Mouse (Mus musculus): ENCODE data around the gene Mtcl1.

The Mtcl1 gene

GRCm38 (mm10) chr17:66407833-66408232, 41.7 kb downstream of the Mtcl1 start:
- no peak for DNase-seq (ENCODE audit: low read depth)

DNA sequence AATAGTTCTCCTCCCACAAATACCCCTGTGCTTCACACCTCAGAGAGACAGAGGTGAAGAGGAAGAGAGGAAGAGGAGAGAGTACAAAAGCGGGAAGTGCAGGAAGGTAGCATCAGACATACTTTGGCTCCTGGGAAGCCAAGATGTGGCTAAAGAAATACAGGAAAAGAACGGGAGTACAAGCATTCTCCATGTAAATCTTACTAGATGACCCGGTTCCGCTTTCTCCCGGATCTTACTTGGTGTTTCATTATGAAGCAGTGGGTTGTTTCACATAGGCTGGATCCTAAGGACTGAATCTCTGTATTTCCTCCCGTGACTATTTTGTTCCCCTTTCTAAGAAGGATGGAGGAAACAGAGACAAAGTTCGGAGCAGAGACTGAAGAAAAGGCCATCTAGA, 43.9 kb downstream of the Mtcl1 start:
- no peak for DNase-seq (ENCODE audit: low read depth)

- DNase-seq (ENCODE audit: low read depth): no peak
Measured at GRCm38 (mm10) chr17:66404883-66405590, 44.5 kb downstream of the Mtcl1 start.

DNA sequence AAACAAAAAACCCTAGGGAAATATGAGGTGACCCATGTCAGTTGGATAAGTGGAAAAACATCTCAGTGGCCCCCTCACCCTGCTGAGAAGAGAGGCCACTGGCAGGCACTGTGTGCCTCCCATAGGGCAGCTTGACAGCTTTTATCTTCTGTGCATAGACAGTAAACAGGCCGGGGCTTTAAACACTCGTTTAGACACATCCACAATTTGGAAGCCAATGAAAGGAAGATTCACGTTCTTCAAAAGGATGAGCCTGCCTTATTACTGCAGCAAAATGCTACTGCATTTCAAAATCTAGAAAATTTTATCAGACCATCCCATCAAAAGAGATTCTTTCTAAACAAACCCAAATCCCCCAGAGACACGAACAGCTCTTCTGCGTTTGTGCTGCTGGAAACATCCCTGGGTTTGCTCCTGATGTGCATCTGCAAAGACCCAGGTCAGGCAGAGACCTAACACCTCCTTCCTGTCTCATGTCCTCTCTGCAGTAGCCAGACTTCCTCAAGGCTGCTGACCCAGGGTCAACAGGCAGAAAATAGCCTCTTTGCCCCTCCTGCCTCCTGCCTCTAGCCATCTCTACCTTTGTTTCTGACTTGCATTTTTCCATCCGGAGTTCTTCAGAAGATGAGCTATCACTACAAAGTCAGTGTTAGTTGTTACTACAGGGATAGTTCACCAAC, 46.6 kb downstream of the Mtcl1 start:
- no peak for DNase-seq (ENCODE audit: low read depth)

- DNase-seq (ENCODE audit: low read depth): no peak
Measured at GRCm38 (mm10) chr17:66401596-66402265, 47.8 kb downstream of the Mtcl1 start.

- DNase-seq (ENCODE audit: low read depth): no peak
Measured at GRCm38 (mm10) chr17:66399780-66400179, 49.8 kb downstream of the Mtcl1 start.

DNA sequence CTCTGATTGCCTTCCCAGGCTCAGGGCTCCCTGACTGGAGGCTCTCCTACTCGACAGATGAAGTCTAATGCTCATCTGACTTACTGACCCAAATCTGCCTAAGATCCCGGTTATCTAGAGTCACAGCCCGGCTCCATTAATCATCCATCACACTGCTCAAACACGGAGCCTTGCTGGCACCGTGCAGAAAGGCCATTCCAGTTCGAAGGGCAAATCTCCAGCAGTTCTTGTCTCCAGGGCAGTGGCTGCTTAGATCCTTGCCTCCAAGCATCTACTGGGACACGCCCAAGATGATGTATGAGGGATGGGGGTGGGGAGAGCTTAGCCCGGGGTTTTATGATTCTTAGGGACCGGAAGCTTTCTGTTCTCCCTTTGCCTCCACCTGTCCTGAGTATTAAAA, 55.0 kb downstream of the Mtcl1 start:
- DNase-seq (ENCODE audit: low read depth): no peak

DNA sequence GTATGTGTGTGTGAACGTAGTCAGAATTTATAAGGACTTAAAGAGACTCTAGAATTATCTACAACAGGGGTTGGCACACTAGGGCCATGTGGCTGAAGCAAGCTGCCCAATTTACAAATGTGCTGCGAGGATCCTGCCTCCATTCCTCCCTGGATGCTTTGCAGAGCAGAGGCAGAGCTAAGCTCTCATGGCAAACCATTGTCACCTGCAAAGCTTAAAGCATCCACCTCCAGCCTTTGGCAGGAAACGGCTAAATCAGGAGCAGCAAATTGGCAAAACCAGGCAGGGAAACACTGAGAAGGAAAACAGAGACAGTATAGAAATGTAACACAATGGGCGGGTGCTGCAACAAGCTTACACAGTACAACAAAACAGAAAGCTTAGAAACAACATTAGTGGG, 61.2 kb downstream of the Mtcl1 start:
- DNase-seq (ENCODE audit: low read depth): no peak

DNA sequence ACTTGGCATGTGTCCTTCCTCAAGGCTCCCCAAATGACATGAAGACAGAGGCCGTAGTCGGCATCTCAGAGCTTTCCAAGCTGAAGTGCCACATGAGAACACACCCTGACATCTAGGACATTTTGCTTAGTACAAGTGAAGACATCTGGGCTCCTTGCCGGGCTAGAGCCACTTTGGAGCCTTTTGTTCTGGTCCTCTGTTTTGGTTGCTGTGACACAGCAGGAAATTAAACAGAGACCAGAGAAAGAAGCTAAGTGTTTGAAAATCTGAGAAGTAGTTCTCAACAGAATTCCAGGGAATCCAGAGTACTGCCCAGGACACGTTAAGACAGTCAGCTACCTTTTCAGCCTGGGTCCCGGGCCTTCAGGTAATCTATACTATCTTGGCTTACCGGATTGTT, 68.2 kb downstream of the Mtcl1 start:
- DNase-seq (ENCODE audit: low read depth): no peak

DNA sequence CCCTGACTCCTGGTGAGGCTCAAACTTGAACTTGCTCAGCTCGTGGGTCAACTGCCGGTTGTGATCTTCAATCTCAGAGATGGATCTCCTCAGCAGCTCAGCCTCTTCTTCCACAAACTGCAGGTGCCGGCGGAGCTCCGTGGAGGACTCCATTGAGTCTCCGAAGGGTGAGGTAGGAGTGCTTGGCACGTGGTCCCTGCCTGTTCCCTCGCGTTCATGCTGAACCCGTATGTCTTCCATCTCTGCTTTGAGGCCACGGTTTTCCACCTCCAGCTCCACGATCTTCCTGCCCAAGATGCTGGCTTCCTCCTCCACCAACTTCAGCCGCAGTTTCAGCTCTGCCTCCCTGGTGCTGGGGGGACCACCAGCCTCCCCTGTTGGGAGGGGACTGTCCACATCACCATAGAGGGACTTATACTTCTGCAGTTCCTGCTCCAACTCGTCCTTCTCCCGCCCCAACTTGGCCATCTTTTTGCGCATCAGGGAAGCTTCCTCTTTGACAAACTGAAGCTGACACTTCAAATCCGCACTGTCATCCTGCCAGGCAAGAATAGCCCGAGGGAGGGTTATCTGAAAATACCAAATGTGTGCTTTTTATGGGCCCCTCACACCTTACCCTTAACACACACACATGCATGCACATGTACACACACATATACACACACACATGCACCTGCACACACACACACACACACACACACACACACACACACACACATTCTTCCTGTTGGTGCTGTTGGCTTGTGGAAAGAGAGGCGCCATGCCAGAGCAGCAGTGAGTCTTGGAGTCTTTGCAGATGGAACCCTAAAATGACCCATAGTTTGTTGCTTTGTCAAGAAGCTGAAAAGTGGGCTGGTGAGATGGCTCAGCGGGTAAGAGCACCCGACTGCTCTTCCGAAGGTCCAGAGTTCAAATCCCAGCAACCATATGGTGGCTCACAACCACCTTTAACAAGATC, 69.4 kb downstream of the Mtcl1 start:
- no peak for DNase-seq (ENCODE audit: low read depth)

DNA sequence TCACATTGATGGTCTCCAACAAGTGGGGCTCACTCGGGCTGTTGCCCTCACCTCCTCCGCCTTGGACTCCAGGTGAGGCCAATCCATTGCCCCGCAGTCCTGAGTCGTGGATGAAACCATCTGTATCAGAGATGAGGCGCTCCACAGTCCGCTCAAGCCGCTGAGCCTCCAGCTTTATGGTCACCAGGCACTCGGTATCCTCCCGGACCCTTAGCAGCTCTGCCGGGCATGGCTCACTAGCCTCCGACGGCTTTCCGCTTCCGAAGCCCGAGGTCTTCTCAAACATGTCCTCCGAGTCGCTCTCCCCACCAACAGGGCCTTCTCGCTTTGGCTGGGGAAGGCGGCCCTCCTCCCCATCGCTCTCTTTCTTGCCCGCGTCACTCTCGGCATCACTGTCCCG, 70.2 kb downstream of the Mtcl1 start:
- DNase-seq (ENCODE audit: low read depth): no peak

- no peak for DNase-seq (ENCODE audit: low read depth)
Measured at GRCm38 (mm10) chr17:66378127-66378526, 71.4 kb downstream of the Mtcl1 start.

GRCm38 (mm10) chr17:66374633-66375272, 74.8 kb downstream of the Mtcl1 start:
- DNase-seq (ENCODE audit: low read depth): no peak

DNA sequence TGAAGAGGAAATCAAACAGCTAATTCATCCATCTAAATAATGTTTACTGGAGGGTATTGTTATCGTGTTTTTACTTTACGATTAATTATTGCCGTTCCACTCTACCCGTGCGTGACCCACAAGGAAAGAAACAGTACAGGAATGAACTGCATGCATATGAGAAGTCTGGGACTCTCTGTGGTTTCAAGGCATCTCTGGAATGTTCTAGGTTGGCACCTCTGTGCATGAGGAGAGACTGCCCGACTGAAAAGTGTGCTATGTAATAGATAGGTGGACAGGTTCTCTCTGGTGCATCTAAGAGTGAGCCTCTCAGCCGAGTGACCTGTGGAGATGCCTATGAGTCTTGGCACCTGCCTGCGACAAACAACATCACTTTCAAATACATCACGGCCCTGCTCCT, 78.7 kb downstream of the Mtcl1 start:
- DNase-seq (ENCODE audit: low read depth): no peak

GRCm38 (mm10) chr17:66369777-66370176, 79.8 kb downstream of the Mtcl1 start:
- DNase-seq (ENCODE audit: low read depth): no peak

DNA sequence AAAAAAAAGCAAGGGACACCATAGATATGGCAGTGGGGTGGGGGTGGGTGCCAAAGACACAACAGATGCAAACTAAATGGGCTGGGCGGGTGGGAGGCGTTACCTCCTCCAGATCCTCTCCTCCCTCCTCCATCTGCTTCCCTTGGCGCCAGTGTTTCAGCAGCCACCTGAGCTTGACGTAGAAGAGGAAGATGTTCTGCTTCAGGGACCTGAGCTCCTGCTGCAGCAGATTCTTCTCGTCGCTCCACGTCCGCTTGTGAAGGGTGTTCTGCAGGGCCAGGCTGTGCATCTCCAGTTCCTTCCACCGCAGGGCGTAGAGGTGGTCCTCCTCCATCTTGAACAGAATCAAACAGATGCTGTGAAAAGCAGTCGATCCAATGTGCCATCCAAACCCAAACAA, 81.4 kb downstream of the Mtcl1 start:
- DNase-seq (ENCODE audit: low read depth): no peak

- DNase-seq (ENCODE audit: low read depth): no peak
Measured at GRCm38 (mm10) chr17:66365664-66366063, 83.9 kb downstream of the Mtcl1 start.

- DNase-seq (ENCODE audit: low read depth): no peak
Measured at GRCm38 (mm10) chr17:66365293-66365642, 84.3 kb downstream of the Mtcl1 start.

DNA sequence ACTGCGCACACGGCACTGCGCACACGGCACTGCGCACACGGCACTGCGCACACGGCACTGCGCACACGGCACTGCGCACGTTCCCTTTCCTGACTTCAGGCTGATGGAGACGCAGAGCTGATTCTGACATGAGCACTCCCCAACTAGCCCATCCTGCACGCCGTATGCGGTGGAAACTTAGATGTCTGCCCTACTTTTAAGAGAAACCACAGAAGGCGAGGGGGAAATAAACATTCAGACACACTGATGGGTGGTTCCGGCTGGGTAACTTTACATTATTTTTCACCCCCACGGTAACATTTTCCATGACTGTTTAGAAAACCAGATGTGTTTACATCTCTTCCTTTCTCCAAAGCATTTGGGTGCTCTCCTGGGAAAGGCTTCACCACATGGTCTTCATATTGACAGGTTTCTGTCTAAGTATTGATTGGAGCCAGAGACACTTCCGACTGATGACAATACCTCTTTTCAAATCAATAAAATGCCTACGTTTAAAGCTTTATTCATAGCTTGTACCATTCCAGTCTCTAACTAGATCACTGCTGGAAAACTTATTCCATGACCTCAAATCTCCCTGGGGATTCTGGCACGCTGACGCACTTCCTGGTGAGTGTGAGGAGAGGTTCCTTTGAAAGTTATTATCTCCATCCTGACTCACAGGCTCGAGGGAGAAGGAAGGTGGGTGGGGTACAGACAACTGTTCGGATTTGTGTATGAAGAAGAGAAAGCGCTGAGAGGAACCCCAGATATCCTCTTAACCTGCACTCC, 84.8 kb downstream of the Mtcl1 start:
- no peak for DNase-seq (ENCODE audit: low read depth)

GRCm38 (mm10) chr17:66363852-66364524, 85.6 kb downstream of the Mtcl1 start:
- DNase-seq (ENCODE audit: low read depth): no peak

Measured in induced T-regulatory cell, adult 2 months (primary cell).